Mouse (Mus musculus) fat pad, adult 2 months (tissue): Measurements from ENCODE around the gene Allc.

Experiments used
- DNase-seq: peaks from one replicate; pipeline ENCODE4 v3.0.0-alpha.2; 2011; ENCODE audit warnings: low read depth, low spot score; ENCODE audit errors: extremely low read depth

Gene Allc

GRCm38 (mm10) chr12:28584036-28584435 is 1.7 kb upstream of the Allc start:
- DNase-seq: no peak

GRCm38 (mm10) chr12:28579132-28579531 is 3.2 kb downstream of the Allc start:
- no peak for DNase-seq

GRCm38 (mm10) chr12:28578147-28578546 is 4.2 kb downstream of the Allc start:
- DNase-seq: no peak

- no peak for DNase-seq
Observed at GRCm38 (mm10) chr12:28575366-28576070, 6.8 kb downstream of the Allc start.

- no peak for DNase-seq
Observed at GRCm38 (mm10) chr12:28572241-28572640, 10.1 kb downstream of the Allc start.

GRCm38 (mm10) chr12:28552299-28552698 is 30.0 kb downstream of the Allc start, which contains the start of gene Dcdc2c:
Dcdc2c (minus strand) TSS chr12:28552399.
- DNase-seq: no peak

GRCm38 (mm10) chr12:28551775-28552174 is 30.5 kb downstream of the Allc start:
- no peak for DNase-seq

GRCm38 (mm10) chr12:28548887-28549286 is 33.4 kb downstream of the Allc start:
- DNase-seq: no peak

GRCm38 (mm10) chr12:28514264-28514775 is 68.0 kb downstream of the Allc start:
- DNase-seq: no peak

GRCm38 (mm10) chr12:28509699-28510280 is 72.5 kb downstream of the Allc start:
- no peak for DNase-seq
